Mouse (Mus musculus): Measurements from ENCODE around the gene Plpp7. TPM values are rescaled to one million over a fixed set of nuclear protein-coding genes. Genes with fewer than 3 reads are reported as not detected.

The Plpp7 gene
- polyA plus RNA-seq (2012; rRNA removed) (1.4 TPM in 2 replicates), polyA plus RNA-seq (2014; fragmentation: Nextera tagmentation; extraction: Ambion mirVana) (1.1 and 1.4 TPM in 2 replicates)

DNA sequence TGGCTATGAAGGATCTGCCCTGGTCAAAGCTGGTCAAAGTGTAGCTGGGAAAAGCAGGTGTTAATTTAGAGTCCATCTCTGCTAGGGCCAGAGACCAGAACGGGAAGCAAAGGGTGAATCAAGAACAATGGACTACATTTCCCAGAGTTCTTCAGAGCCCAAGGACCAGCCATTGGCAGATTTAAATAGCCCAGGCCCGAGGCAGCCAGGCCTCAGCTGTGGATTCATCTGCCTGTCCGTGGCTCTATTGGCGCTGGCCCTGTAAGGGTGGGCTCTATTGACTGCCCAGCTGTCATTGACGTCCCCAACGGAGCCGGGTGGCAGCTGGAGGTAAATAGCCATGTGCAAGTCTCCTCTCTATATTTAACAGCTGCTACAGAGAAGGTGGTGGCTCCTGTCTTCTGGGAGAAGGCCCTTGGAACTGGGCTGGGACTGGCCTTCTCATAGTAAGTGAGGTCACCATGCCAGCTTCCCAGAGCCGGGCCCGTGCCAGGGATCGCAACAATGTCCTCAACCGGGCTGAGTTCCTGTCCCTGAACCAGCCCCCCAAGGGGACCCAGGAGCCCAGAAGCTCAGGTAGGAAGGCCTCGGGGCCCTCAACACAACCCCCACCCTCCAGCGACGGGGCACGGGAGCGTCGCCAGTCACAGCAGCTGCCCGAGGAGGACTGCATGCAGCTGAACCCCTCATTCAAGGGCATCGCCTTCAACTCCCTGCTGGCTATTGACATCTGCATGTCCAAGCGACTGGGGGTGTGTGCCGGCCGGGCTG is at the start of gene Plpp7:
Gene Plpp7 (plus strand): TSS at position 178 of the 771 bp plus-strand sequence.
- DNase-seq (ENCODE audit: low read depth in 3 of 3, low spot score in 3 of 3), result no peak
- Histone ChIP-seq H3K9ac (replicated peaks) (peak within 1 kb of the TSS; percentile 25; the same call in 1 of the 2 replicates), H3K36me3 (replicated peaks; ENCODE audit: control insufficient read depth, insufficient read depth, low read depth) (no peaks in the 10 kb centered on the region), H3K9me3 (ENCODE audit: control insufficient read depth, low read length) (no peaks in the 10 kb centered on the region), H3K4me3 (ENCODE audit: insufficient read depth in 1 of 2, low read depth in 2 of 2, low read length in 2 of 2) (peak within 1 kb of the TSS; percentile 27 to 33), H3K4me1 (replicated peaks; ENCODE audit: control insufficient read depth in 2 of 2, insufficient read depth in 2 of 2, low read length in 1 of 2) (peaks cover 14 to 21% of the 10 kb centered on the region in 2 experiments), H3K27me3 (ENCODE audit: control insufficient read depth, insufficient read depth, low read length) (no peaks in the 10 kb centered on the region), H3K27ac (no peak within 1 kb of the TSS; the same call in 1 of the 2 replicates), H3K4me2 (ENCODE audit: low read depth) (peak within 1 kb of the TSS; percentile 41)
- WGBS (ENCODE audit: insufficient replicate concordance), result 56% methylated on average over 22 of the region's 22 CpGs
- ATAC-seq (ENCODE audit: insufficient read depth), result peak; percentile 23; the same call in 1 of the 2 replicates
- TF ChIP-seq CTCF (IDR thresholded peaks at IDR 0.05; ENCODE audit: low read depth) (no peak), EP300 (IDR thresholded peaks at IDR 0.05; ENCODE audit: low read depth) (no peak)

DNA sequence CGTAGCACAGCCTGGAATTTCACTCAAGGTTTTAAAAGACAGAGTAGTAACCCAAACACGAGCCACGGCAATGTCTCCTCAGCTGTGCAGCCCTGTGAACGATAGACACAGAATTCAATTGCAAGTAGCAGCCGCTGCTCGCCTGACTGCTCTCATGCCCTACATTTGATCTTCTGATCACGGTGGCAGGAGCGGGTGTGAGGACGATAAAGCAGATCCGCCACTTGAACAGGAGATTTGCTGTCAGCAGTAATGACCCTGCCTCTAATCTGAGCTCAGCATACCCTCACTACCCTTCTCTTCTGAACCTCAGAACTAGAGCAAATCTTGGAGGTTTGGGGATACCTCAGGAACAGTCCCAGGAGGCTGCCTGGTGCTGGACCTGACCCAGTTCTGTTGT is 49.3 kb upstream of the Plpp7 start:
- Histone ChIP-seq H3K4me2 (ENCODE audit: low read depth) (no peak overlapping the region), H3K4me1 (replicated peaks; ENCODE audit: control insufficient read depth in 2 of 2, insufficient read depth in 2 of 2, low read length in 1 of 2) (no peaks in the 10 kb centered on the region), H3K9me3 (ENCODE audit: control insufficient read depth, low read length) (no peaks in the 10 kb centered on the region), H3K9ac (replicated peaks) (no peak overlapping the region), H3K27ac (no peak overlapping the region), H3K36me3 (replicated peaks; ENCODE audit: control insufficient read depth, insufficient read depth, low read depth) (peaks cover 29% of the 10 kb centered on the region), H3K4me3 (ENCODE audit: insufficient read depth in 1 of 2, low read depth in 2 of 2, low read length in 2 of 2) (no peak overlapping the region), H3K27me3 (ENCODE audit: control insufficient read depth, insufficient read depth, low read length) (no peaks in the 10 kb centered on the region)
- TF ChIP-seq EP300 (IDR thresholded peaks at IDR 0.05; ENCODE audit: low read depth) (no peak), CTCF (IDR thresholded peaks at IDR 0.05; ENCODE audit: low read depth) (no peak)
- 86% methylated on average over 10 of the region's 10 CpGs for WGBS (ENCODE audit: insufficient replicate concordance)
- no peak for ATAC-seq (ENCODE audit: insufficient read depth)
- no peak for DNase-seq (ENCODE audit: low read depth in 3 of 3, low spot score in 3 of 3)

- WGBS (ENCODE audit: insufficient replicate concordance), result 88% methylated on average over 10 of the region's 10 CpGs
- DNase-seq (ENCODE audit: low read depth in 3 of 3, low spot score in 3 of 3) (no peak), ATAC-seq (ENCODE audit: insufficient read depth) (no peak)
- H3K9ac ChIP-seq (replicated peaks), result no peak overlapping the region
- H3K27me3 ChIP-seq (ENCODE audit: control insufficient read depth, insufficient read depth, low read length), result no peaks in the 10 kb centered on the region
- H3K4me1 ChIP-seq (replicated peaks; ENCODE audit: control insufficient read depth in 2 of 2, insufficient read depth in 2 of 2, low read length in 1 of 2), result no peaks in the 10 kb centered on the region
- no peak overlapping the region for H3K27ac ChIP-seq
- H3K4me3 ChIP-seq (ENCODE audit: insufficient read depth in 1 of 2, low read depth in 2 of 2, low read length in 2 of 2), result no peak overlapping the region
- no peak overlapping the region for H3K4me2 ChIP-seq (ENCODE audit: low read depth)
- no peak for TF ChIP-seq CTCF (IDR thresholded peaks at IDR 0.05; ENCODE audit: low read depth)
- H3K36me3 ChIP-seq (replicated peaks; ENCODE audit: control insufficient read depth, insufficient read depth, low read depth), result peaks cover 35% of the 10 kb centered on the region
- H3K9me3 ChIP-seq (ENCODE audit: control insufficient read depth, low read length), result no peaks in the 10 kb centered on the region
Observed at GRCm38 (mm10) chr2:32047323-32047722, 48.0 kb upstream of the Plpp7 start.

- Histone ChIP-seq H3K9me3 (ENCODE audit: control insufficient read depth, low read length) (no peaks in the 10 kb centered on the region), H3K4me3 (ENCODE audit: insufficient read depth in 1 of 2, low read depth in 2 of 2, low read length in 2 of 2) (no peak overlapping the region), H3K36me3 (replicated peaks; ENCODE audit: control insufficient read depth, insufficient read depth, low read depth) (peaks cover 33% of the 10 kb centered on the region), H3K4me1 (replicated peaks; ENCODE audit: control insufficient read depth in 2 of 2, insufficient read depth in 2 of 2, low read length in 1 of 2) (peaks cover 0 to 4% of the 10 kb centered on the region in 2 experiments; a peak in 2 of 4 replicates), H3K27me3 (ENCODE audit: control insufficient read depth, insufficient read depth, low read length) (no peaks in the 10 kb centered on the region), H3K27ac (no peak overlapping the region), H3K9ac (replicated peaks) (no peak overlapping the region), H3K4me2 (ENCODE audit: low read depth) (no peak overlapping the region)
- TF ChIP-seq EP300 (IDR thresholded peaks at IDR 0.05; ENCODE audit: low read depth) (no peak), CTCF (IDR thresholded peaks at IDR 0.05; ENCODE audit: low read depth) (no peak)
- ATAC-seq (ENCODE audit: insufficient read depth), result no peak
- DNase-seq (ENCODE audit: low read depth in 3 of 3, low spot score in 3 of 3), result no peak
- 83% methylated on average over 8 of the region's 8 CpGs for WGBS (ENCODE audit: insufficient replicate concordance)
Observed at GRCm38 (mm10) chr2:32051791-32052190, 43.5 kb upstream of the Plpp7 start.

DNA sequence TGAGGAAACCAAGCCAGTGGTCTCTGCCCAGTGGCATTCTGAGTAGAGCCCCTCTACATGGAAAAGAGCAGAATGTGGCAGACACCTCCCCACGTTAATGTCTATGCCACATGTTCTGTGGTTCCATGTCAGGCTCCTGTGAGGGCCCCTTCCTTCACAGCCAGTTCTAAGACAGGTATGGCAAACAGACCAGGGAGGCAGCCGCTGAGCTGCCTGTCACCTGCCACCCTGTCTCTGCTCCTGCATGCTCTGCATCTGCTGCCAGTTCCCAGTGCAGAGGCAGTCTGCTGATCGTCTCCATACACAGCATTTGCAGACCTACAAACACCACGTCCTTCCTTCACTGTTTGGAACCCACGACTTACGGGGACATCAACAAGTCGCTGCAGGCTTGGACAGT is 42.9 kb upstream of the Plpp7 start:
- Histone ChIP-seq H3K4me2 (ENCODE audit: low read depth) (no peak overlapping the region), H3K9me3 (ENCODE audit: control insufficient read depth, low read length) (no peaks in the 10 kb centered on the region), H3K4me3 (ENCODE audit: insufficient read depth in 1 of 2, low read depth in 2 of 2, low read length in 2 of 2) (no peak overlapping the region), H3K9ac (replicated peaks) (no peak overlapping the region), H3K27me3 (ENCODE audit: control insufficient read depth, insufficient read depth, low read length) (no peaks in the 10 kb centered on the region), H3K27ac (no peak overlapping the region), H3K4me1 (replicated peaks; ENCODE audit: control insufficient read depth in 2 of 2, insufficient read depth in 2 of 2, low read length in 1 of 2) (peaks cover 5 to 10% of the 10 kb centered on the region in 2 experiments), H3K36me3 (replicated peaks; ENCODE audit: control insufficient read depth, insufficient read depth, low read depth) (peaks cover 27% of the 10 kb centered on the region)
- TF ChIP-seq CTCF (IDR thresholded peaks at IDR 0.05; ENCODE audit: low read depth) (no peak), EP300 (IDR thresholded peaks at IDR 0.05; ENCODE audit: low read depth) (no peak)
- ATAC-seq (ENCODE audit: insufficient read depth) (no peak), DNase-seq (ENCODE audit: low read depth in 3 of 3, low spot score in 3 of 3) (no peak)
- WGBS (ENCODE audit: insufficient replicate concordance), result 89% methylated on average over 7 of the region's 7 CpGs

All from liver, embryonic 14.5 days (tissue).